Mouse (Mus musculus) CH12.LX (cell line): Measurements from ENCODE around the gene 1700028P14Rik. TPM values are rescaled to one million over a fixed set of nuclear protein-coding genes. Genes with fewer than 3 reads are reported as not detected.

Experiments used
- DNase-seq: peaks from one replicate; pipeline ENCODE4 v3.0.0-alpha.2; 2013; ENCODE audit errors: extremely low read depth
- H3K27ac ChIP-seq: 2 replicates; pipeline ENCODE4 v1.5.1; 2012; ENCODE audit warnings: low read depth, mild to moderate bottlenecking, control low read depth, moderate library complexity; ENCODE audit not compliant: insufficient read depth
- H3K27me3 ChIP-seq: replicated peaks from 2 replicates; pipeline ENCODE3; 2012; ENCODE audit warnings: inconsistent platforms
- H3K36me3 ChIP-seq, 2 experiments: replicated peaks in 1 of 2; 2 replicates each; pipeline versions ENCODE3 to v1.6.1; 2012; ENCODE audit warnings: inconsistent platforms in 1 of 2, low read length in 1 of 2, mild to moderate bottlenecking in 1 of 2, mixed read lengths in 1 of 2, moderate library complexity in 1 of 2; ENCODE audit not compliant: control insufficient read depth in 1 of 2, insufficient read depth in 1 of 2
- H3K4me1 ChIP-seq, 2 experiments: 2 replicates each; pipeline ENCODE4 v1.6.1; 2012; ENCODE audit warnings: inconsistent platforms in 1 of 2, moderate library complexity in 1 of 2; ENCODE audit not compliant: insufficient read depth in 2 of 2, control insufficient read depth in 1 of 2
- H3K4me2 ChIP-seq: 2 replicates; pipeline ENCODE4 v1.6.1; 2012; ENCODE audit warnings: low read depth, mild to moderate bottlenecking, control low read depth; ENCODE audit not compliant: poor library complexity, insufficient read depth, severe bottlenecking
- H3K4me3 ChIP-seq, 3 experiments: fragments of 150-350 bp in 1 of 3; sonication (generic) in 1 of 3; replicated peaks in 1 of 3; 2 replicates each; pipeline versions ENCODE3 to v1.5.1; 2011 to 2012; ENCODE audit warnings: low read depth in 2 of 3, low read length in 2 of 3, mild to moderate bottlenecking in 2 of 3, moderate library complexity in 2 of 3, control low read depth in 1 of 3, improper control_type of control experiment in 1 of 3, inconsistent platforms in 1 of 3, mixed read lengths in 1 of 3; ENCODE audit not compliant: poor library complexity in 1 of 3
- H3K79me2 ChIP-seq: replicated peaks from 2 replicates; pipeline ENCODE4 v1.6.1; 2012; ENCODE audit warnings: mild to moderate bottlenecking, moderate library complexity; ENCODE audit not compliant: control insufficient read depth, poor library complexity, insufficient read depth, severe bottlenecking; ENCODE audit errors: extremely low read depth
- H3K9ac ChIP-seq: 2 replicates; pipeline ENCODE4 v1.6.1; 2012; ENCODE audit warnings: low read depth, mild to moderate bottlenecking, control low read depth, moderate library complexity; ENCODE audit not compliant: insufficient read depth
- H3K9me3 ChIP-seq: replicated peaks from 2 replicates; pipeline ENCODE3; 2012; ENCODE audit warnings: low read length, inconsistent platforms, mixed read lengths
- CHD1 ChIP-seq: IDR thresholded peaks from 2 replicates; pipeline ENCODE4 v1.6.1; 2012; ENCODE audit warnings: low read depth, low read length, improper control_type of control experiment, inconsistent platforms
- CTCF ChIP-seq, 2 experiments: IDR thresholded peaks in 1 of 2; conservative IDR thresholded peaks in 1 of 2; 2 replicates each; pipeline ENCODE4 v1.5.1; 2011 to 2012; ENCODE audit warnings: low read depth in 2 of 2, low read length in 2 of 2, improper control_type of control experiment in 1 of 2, inconsistent platforms in 1 of 2, mild to moderate bottlenecking in 1 of 2, moderate library complexity in 1 of 2
- E2F4 ChIP-seq: IDR thresholded peaks from 2 replicates; pipeline ENCODE4 v1.6.1; 2011; ENCODE audit warnings: low read depth, low read length, improper control_type of control experiment; ENCODE audit not compliant: insufficient replicate concordance
- ELF1 ChIP-seq: IDR thresholded peaks from 2 replicates; pipeline ENCODE4 v1.6.1; 2014; ENCODE audit warnings: low read depth, mild to moderate bottlenecking, inconsistent platforms, low read length, improper control_type of control experiment
- EP300 ChIP-seq: IDR thresholded peaks from 2 replicates; pipeline ENCODE4 v1.6.1; 2011; ENCODE audit warnings: low read length, improper control_type of control experiment
- ETS1 ChIP-seq: conservative IDR thresholded peaks from 2 replicates; pipeline ENCODE4 v1.6.1; 2012; ENCODE audit warnings: low read depth, mild to moderate bottlenecking, inconsistent platforms, low read length, improper control_type of control experiment, moderate library complexity
- IRF4 ChIP-seq: IDR thresholded peaks from 2 replicates; pipeline ENCODE4 v1.6.1; 2014; ENCODE audit warnings: low read depth, mild to moderate bottlenecking, inconsistent platforms, low read length, improper control_type of control experiment
- JUN ChIP-seq: IDR thresholded peaks from 2 replicates; pipeline ENCODE4 v1.6.1; 2011; ENCODE audit warnings: low read depth, mild to moderate bottlenecking, low read length, improper control_type of control experiment, moderate library complexity; ENCODE audit not compliant: insufficient read depth
- KAT2A ChIP-seq: IDR thresholded peaks from 2 replicates; pipeline ENCODE4 v1.6.1; 2012; ENCODE audit warnings: low read length, improper control_type of control experiment, inconsistent platforms; ENCODE audit not compliant: insufficient replicate concordance
- MAFK ChIP-seq: IDR thresholded peaks from 2 replicates; pipeline ENCODE4 v1.6.1; 2011; ENCODE audit warnings: low read length, improper control_type of control experiment; ENCODE audit not compliant: insufficient replicate concordance
- MEF2A ChIP-seq: IDR thresholded peaks from 2 replicates; pipeline ENCODE4 v1.6.1; 2014; ENCODE audit warnings: low read depth, mild to moderate bottlenecking, inconsistent platforms, low read length, improper control_type of control experiment, borderline replicate concordance
- MYC ChIP-seq: IDR thresholded peaks from 2 replicates; pipeline ENCODE4 v1.6.1; 2011; ENCODE audit warnings: low read depth, mild to moderate bottlenecking, improper control_type of control experiment, low read length
- NELFE ChIP-seq: IDR thresholded peaks from 2 replicates; pipeline ENCODE4 v1.6.1; 2011; ENCODE audit warnings: low read depth, low read length, improper control_type of control experiment
- PAX5 ChIP-seq: IDR thresholded peaks from 2 replicates; pipeline ENCODE4 v1.6.1; 2012; ENCODE audit warnings: low read length, inconsistent platforms, mixed read lengths
- POLR2A ChIP-seq: IDR thresholded peaks from 2 replicates; pipeline ENCODE4 v1.6.1; 2011; ENCODE audit warnings: low read depth, mild to moderate bottlenecking, improper control_type of control experiment, low read length
- RAD21 ChIP-seq: IDR thresholded peaks from 2 replicates; pipeline ENCODE4 v1.6.1; 2011; ENCODE audit warnings: low read depth, mild to moderate bottlenecking, low read length, improper control_type of control experiment, moderate library complexity
- SIN3A ChIP-seq: IDR thresholded peaks from 2 replicates; pipeline ENCODE4 v1.6.1; 2012; ENCODE audit warnings: low read length, improper control_type of control experiment, inconsistent platforms
- UBTF ChIP-seq: IDR thresholded peaks from 2 replicates; pipeline ENCODE4 v1.6.1; 2012; ENCODE audit warnings: low read depth, mild to moderate bottlenecking, inconsistent platforms, low read length, improper control_type of control experiment, moderate library complexity
- ZC3H11A ChIP-seq: IDR thresholded peaks from 2 replicates; pipeline ENCODE4 v1.6.1; 2012; ENCODE audit warnings: low read depth, mild to moderate bottlenecking, inconsistent platforms, low read length, improper control_type of control experiment
- ZKSCAN1 ChIP-seq: IDR thresholded peaks from 2 replicates; pipeline ENCODE4 v1.6.1; 2012; ENCODE audit warnings: low read depth, inconsistent platforms, low read length, improper control_type of control experiment, borderline replicate concordance
- ZMIZ1 ChIP-seq: IDR thresholded peaks from 2 replicates; pipeline ENCODE4 v1.6.1; 2012; ENCODE audit warnings: low read depth, mild to moderate bottlenecking, inconsistent platforms, low read length, improper control_type of control experiment
- ZNF384 ChIP-seq: IDR thresholded peaks from 2 replicates; pipeline ENCODE4 v1.6.1; 2012; ENCODE audit warnings: low read depth, low read length, improper control_type of control experiment, inconsistent platforms
- dilution Hi-C: fragments of 300-500 bp; cut with MboI; formaldehyde crosslinking; loops from 2 replicates; pipeline ENCODE4 v1.14.3; 2020; ENCODE audit warnings: low sequenced_read_pairs; ENCODE audit not compliant: extremely low pct_unique_long_range_greater_than_20kb, extremely low pct_ligation_motif_present
- in situ Hi-C: fragments of 300-500 bp; cut with MboI; formaldehyde crosslinking; loops from 3 replicates; pipeline ENCODE4 v1.14.3; 2019; ENCODE audit warnings: low sequenced_read_pairs, low pct_ligation_motif_present, low pct_unique_long_range_greater_than_20kb, mixed read lengths
- polyA plus RNA-seq: library from polyadenylated mRNA; unstranded; fragments of >175 nt; gene quantifications from 2 replicates; pipeline ENCODE4 v1.2.1, GENCODE M21; 2012; ENCODE audit warnings: low read depth; ENCODE audit not compliant: insufficient read length
- total RNA-seq, 2 experiments: library from RNA; depleted of rRNA; stranded (reverse); fragments of 300-350 nt in 1 of 2; fragments of >200 nt in 1 of 2; gene quantifications; 2 replicates each; pipeline ENCODE4 v1.2.3; 2012 to 2014

Gene 1700028P14Rik
- total and polyA plus RNA-seq, 3 experiments = not detected

DNA sequence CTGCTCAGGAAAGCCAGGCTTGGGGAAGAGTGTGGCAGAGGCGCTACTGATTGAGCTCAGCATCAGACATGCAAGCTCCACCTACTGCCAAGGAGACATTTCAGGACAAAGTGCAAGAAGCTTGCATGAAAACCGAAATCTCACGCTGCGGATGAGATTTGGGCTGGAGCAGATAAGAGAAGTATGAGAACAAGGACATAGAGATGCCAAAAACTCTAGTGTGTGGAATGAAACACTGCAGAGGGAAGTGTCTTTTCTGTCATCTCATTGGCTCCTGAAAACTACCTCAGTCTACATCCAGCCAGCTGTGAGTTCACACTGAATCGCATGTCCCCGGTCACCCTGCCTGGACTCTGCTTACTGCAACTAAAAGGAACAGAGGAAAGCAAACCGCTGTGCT, 38.3 kb downstream of the 1700028P14Rik start:
- Histone ChIP-seq H3K27ac (no peak overlapping the region), H3K4me3 (no peak overlapping the region), H3K36me3 (no peaks in the 10 kb centered on the region), H3K4me1 (no peaks in the 10 kb centered on the region), H3K79me2 (no peaks in the 10 kb centered on the region)
- in situ Hi-C loops (no loop called here), dilution Hi-C loops (no loop called here)
- TF ChIP-seq ELF1 = no peak
- TF ChIP-seq ZMIZ1 = no peak
- no peak for TF ChIP-seq RAD21
- no peak for TF ChIP-seq NELFE
- TF ChIP-seq MEF2A = no peak
- TF ChIP-seq ZC3H11A = no peak
- no peak for TF ChIP-seq MYC
- no peak for TF ChIP-seq IRF4
- no peak for TF ChIP-seq PAX5
- TF ChIP-seq CTCF (conservative IDR thresholded peaks at IDR 0.05 in 1 of 2, IDR thresholded peaks at IDR 0.05 in 1 of 2; ENCODE audit: low read depth in 2 of 2, low read length in 2 of 2) = no peak
- TF ChIP-seq SIN3A = no peak
- TF ChIP-seq ZNF384 = no peak
- no peak for TF ChIP-seq E2F4
- TF ChIP-seq CHD1 = no peak
- TF ChIP-seq ETS1 = no peak
- no peak for TF ChIP-seq EP300
- no peak for TF ChIP-seq MAFK
- TF ChIP-seq, all 38 proteins: peak for 0
- H3K9me3 ChIP-seq = no peaks in the 10 kb centered on the region
- H3K27me3 ChIP-seq = no peaks in the 10 kb centered on the region
- H3K4me2 ChIP-seq = no peak overlapping the region
- DNase-seq = no peak
- H3K9ac ChIP-seq = no peak overlapping the region

DNA sequence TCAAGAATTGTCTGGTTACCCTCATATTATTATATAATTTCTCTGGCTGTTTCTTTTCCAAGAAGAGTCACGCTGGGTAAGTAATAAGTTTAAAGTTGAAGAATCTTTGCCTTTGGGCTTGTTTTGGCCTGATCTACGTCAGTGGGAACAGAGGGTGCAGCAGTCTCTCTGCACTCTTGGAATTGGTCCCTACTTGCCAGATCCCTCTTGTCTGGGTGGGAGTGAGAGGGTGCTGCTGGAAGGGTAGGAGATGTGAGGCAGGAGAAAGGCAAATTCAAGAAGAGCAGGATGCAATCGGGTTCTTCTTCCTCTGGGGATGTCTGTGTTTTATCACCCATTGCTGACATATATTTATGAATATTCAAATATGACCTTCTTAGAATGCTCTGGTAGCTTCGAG, 42.9 kb downstream of the 1700028P14Rik start:
- no peaks in the 10 kb centered on the region for H3K9me3 ChIP-seq
- no peaks in the 10 kb centered on the region for H3K36me3 ChIP-seq
- H3K79me2 ChIP-seq = no peaks in the 10 kb centered on the region
- dilution Hi-C loops = no loop called here
- H3K4me2 ChIP-seq = no peak overlapping the region
- H3K27ac ChIP-seq = no peak overlapping the region
- H3K9ac ChIP-seq = no peak overlapping the region
- H3K4me1 ChIP-seq = peaks cover 0 to 3% of the 10 kb centered on the region in 2 experiments; a peak in 2 of 4 replicates
- DNase-seq = no peak
- H3K27me3 ChIP-seq = no peaks in the 10 kb centered on the region
- H3K4me3 ChIP-seq = no peak overlapping the region
- in situ Hi-C loops = no loop called here
- TF ChIP-seq KAT2A (no peak), JUN (no peak), POLR2A (no peak), ZKSCAN1 (no peak), UBTF (no peak)
